Mouse (Mus musculus) G1E (cell line): ENCODE data around the gene Nrf1. TPM values are rescaled to one million over a fixed set of nuclear protein-coding genes. Genes with fewer than 3 reads are reported as not detected.

ENCODE experiments used
- ATAC-seq: 2 replicates; pipeline ENCODE4 v1.8.0; 2016; ENCODE audit warnings: mild to moderate bottlenecking; ENCODE audit not compliant: insufficient number of reproducible peaks, poor library complexity, low FRiP score, severe bottlenecking; ENCODE audit errors: extremely low read depth
- DNase-seq: peaks from one replicate; pipeline ENCODE4 v3.0.0; 2012; ENCODE audit warnings: low spot score
- H3K27me3 ChIP-seq: 2 replicates; pipeline ENCODE4 v1.6.1; 2012; ENCODE audit warnings: mild to moderate bottlenecking, low read length, inconsistent platforms; ENCODE audit not compliant: insufficient read depth
- H3K36me3 ChIP-seq: replicated peaks from 2 replicates; pipeline ENCODE3; 2012; ENCODE audit warnings: mild to moderate bottlenecking, inconsistent platforms
- H3K4me1 ChIP-seq: 2 replicates; pipeline ENCODE4 v1.6.1; 2012; ENCODE audit warnings: low read depth, low read length, inconsistent platforms, mixed read lengths; ENCODE audit not compliant: insufficient read depth
- H3K4me3 ChIP-seq: 2 replicates; pipeline ENCODE4 v1.5.1; 2012; ENCODE audit warnings: low read depth, mild to moderate bottlenecking, inconsistent platforms, low read length, moderate library complexity, mixed read lengths
- H3K9me3 ChIP-seq: replicated peaks from 2 replicates; pipeline ENCODE4 v1.6.1; 2012; ENCODE audit warnings: inconsistent platforms
- CTCF ChIP-seq: IDR thresholded peaks from 2 replicates; pipeline ENCODE4 v1.5.1; 2012; ENCODE audit warnings: low read depth, low read length, inconsistent platforms, mixed read lengths
- GATA1 ChIP-seq: IDR thresholded peaks from 2 replicates; pipeline ENCODE4 v1.6.1; 2012; ENCODE audit warnings: borderline replicate concordance, low read length, inconsistent platforms, mixed read lengths
- GATA2 ChIP-seq: IDR thresholded peaks from 2 replicates; pipeline ENCODE4 v1.6.1; 2012; ENCODE audit warnings: low read depth, low read length, inconsistent platforms, borderline replicate concordance
- POLR2AphosphoS5 ChIP-seq: IDR thresholded peaks from 2 replicates; pipeline ENCODE4 v1.6.1; 2012; ENCODE audit warnings: low read depth, low read length, inconsistent platforms; ENCODE audit not compliant: insufficient replicate concordance
- TAL1 ChIP-seq: conservative IDR thresholded peaks from 2 replicates; pipeline ENCODE4 v1.6.1; 2012; ENCODE audit warnings: low read depth, low read length, inconsistent platforms, mixed read lengths
- polyA plus RNA-seq: library from polyadenylated mRNA; stranded (reverse); fragments of >175 nt; gene quantifications from 2 replicates; pipeline ENCODE4 v1.2.3, GENCODE M21; 2012
- total RNA-seq, 2 experiments: library from RNA; stranded (forward) in 1 of 2; stranded (reverse) in 1 of 2; fragments of 200-1000 nt in 1 of 2; fragments of >200 nt in 1 of 2; fragmentation: Nextera tagmentation in 1 of 2; gene quantifications; 2 replicates each; pipeline ENCODE4 v1.2.3; 2014 to 2017

The Nrf1 gene
- total and polyA plus RNA-seq, 3 experiments, result 9.7 to 79.0 (median 52.4) TPM

- Histone ChIP-seq H3K4me1 (no peaks in the 10 kb centered on the region), H3K27me3 (peaks cover 41% of the 10 kb centered on the region), H3K4me3 (no peak overlapping the region), H3K9me3 (no peaks in the 10 kb centered on the region), H3K36me3 (no peaks in the 10 kb centered on the region)
- DNase-seq (no peak), ATAC-seq (no peak)
- no peak for TF ChIP-seq POLR2AphosphoS5
- TF ChIP-seq GATA1, result no peak
- no peak for TF ChIP-seq CTCF
- TF ChIP-seq TAL1, result no peak
- no peak for TF ChIP-seq GATA2
Observed at GRCm38 (mm10) chr6:30195656-30196055, 147.9 kb downstream of the Nrf1 start.

- no peaks in the 10 kb centered on the region for H3K36me3 ChIP-seq
- DNase-seq (no peak), ATAC-seq (no peak)
- no peak for TF ChIP-seq GATA2
- no peak for TF ChIP-seq POLR2AphosphoS5
- no peak for TF ChIP-seq GATA1
- TF ChIP-seq CTCF, result no peak
- no peak for TF ChIP-seq TAL1
- no peaks in the 10 kb centered on the region for H3K9me3 ChIP-seq
- H3K27me3 ChIP-seq, result peaks cover 38% of the 10 kb centered on the region
- no peak overlapping the region for H3K4me3 ChIP-seq
- H3K4me1 ChIP-seq, result no peaks in the 10 kb centered on the region
Observed at GRCm38 (mm10) chr6:30196143-30196542, 148.4 kb downstream of the Nrf1 start.

Other genes starting within 250 kb of the Nrf1 start
- 0.30 and 0.34 TPM in 2 replicates for gene Strip2, start 131.0 kb upstream of the Nrf1 start, total RNA-seq (2014; fragmentation: Nextera tagmentation)
- 0.76 and 0.93 TPM in 2 replicates for gene Strip2, start 131.0 kb upstream of the Nrf1 start, total RNA-seq (2017)
- 0.02 and 0.03 TPM in 2 replicates for gene Strip2, start 131.0 kb upstream of the Nrf1 start, polyA plus RNA-seq